Comparison of ENCODE assay signal across 17 mouse cellular contexts in genomic region chr16:92991405-92991804, GRCm38 (mm10).
DNase-seq lines count a peak whose midpoint lies in the region; ATAC-seq lines count a peak whose summit lies in the region.
"Had no signal": no experiment of that assay in that cellular context is flagged by ENCODE, and none has a peak within 500 bp of the region (broad histone marks: within the 10 kb centered on the region; RNA-seq: fewer than 3 reads in every experiment).

No protein-coding gene starts in this region.

- peaks cover 22% of the 10 kb centered on the region for H3K4me1 ChIP-seq in forebrain, embryonic 13.5 days
- no peaks in the 10 kb centered on the region for H3K4me1 ChIP-seq in forebrain, embryonic 11.5 days (replicated peaks; ENCODE audit: control insufficient read depth, insufficient read depth, low read length)
- H3K4me1 ChIP-seq in kidney, embryonic 16.5 days (ENCODE audit: insufficient read depth, low read length) = no peaks in the 10 kb centered on the region; the same call in 1 of the 2 replicates
- peaks cover 3% of the 10 kb centered on the region; the same call in 1 of the 2 replicates for H3K4me1 ChIP-seq in midbrain, embryonic 14.5 days (ENCODE audit: control insufficient read depth, insufficient read depth, low read length)
- peaks cover 1% of the 10 kb centered on the region for H3K4me1 ChIP-seq in midbrain, embryonic 15.5 days

- H3K27ac ChIP-seq in forebrain, embryonic 13.5 days = no peak overlapping the region
- no peak overlapping the region for H3K27ac ChIP-seq in forebrain, embryonic 11.5 days (ENCODE audit: low read depth, low read length)
- H3K27ac ChIP-seq in kidney, embryonic 16.5 days (ENCODE audit: low read length) = no peak overlapping the region
- H3K27ac ChIP-seq in midbrain, embryonic 14.5 days (replicated peaks; ENCODE audit: low read depth, low read length) = no peak overlapping the region
- no peak overlapping the region for H3K27ac ChIP-seq in midbrain, embryonic 15.5 days
- H3K27ac ChIP-seq: embryonic facial prominence, embryonic 10.5 days; gastrocnemius, adult 2 months; heart, adult 2 months; liver, embryonic 14.5 days; neural tube, embryonic 13.5 days had no signal

- H3K4me3 ChIP-seq in forebrain, embryonic 13.5 days = no peak overlapping the region
- H3K4me3 ChIP-seq in forebrain, embryonic 11.5 days (ENCODE audit: low read depth, low read length) = no peak overlapping the region
- no peak overlapping the region for H3K4me3 ChIP-seq in kidney, embryonic 16.5 days (ENCODE audit: low read length)
- no peak overlapping the region for H3K4me3 ChIP-seq in midbrain, embryonic 14.5 days (replicated peaks; ENCODE audit: low read depth, low read length)
- no peak overlapping the region for H3K4me3 ChIP-seq in midbrain, embryonic 15.5 days
- H3K4me3 ChIP-seq: embryonic facial prominence, embryonic 10.5 days; gastrocnemius, adult 2 months; heart, adult 2 months; neural tube, embryonic 13.5 days had no signal

- H3K4me2 ChIP-seq in forebrain, embryonic 13.5 days = no peak overlapping the region
- no peak overlapping the region for H3K4me2 ChIP-seq in forebrain, embryonic 11.5 days (ENCODE audit: low read depth, low read length, severe bottlenecking)
- no peak overlapping the region for H3K4me2 ChIP-seq in kidney, embryonic 16.5 days (replicated peaks; ENCODE audit: low read depth, low read length)
- H3K4me2 ChIP-seq in midbrain, embryonic 14.5 days (ENCODE audit: low read length) = no peak overlapping the region
- no peak overlapping the region for H3K4me2 ChIP-seq in midbrain, embryonic 15.5 days
- H3K4me2 ChIP-seq: neural tube, embryonic 13.5 days had no signal

- peak; percentile 57 for ATAC-seq in forebrain, embryonic 13.5 days
- ATAC-seq in forebrain, embryonic 11.5 days (replicated peaks; ENCODE audit: low FRiP score) = no peak
- ATAC-seq in kidney, embryonic 16.5 days (ENCODE audit: low FRiP score, low TSS enrichment) = no peak
- no peak for ATAC-seq in midbrain, embryonic 14.5 days (ENCODE audit: low FRiP score, low TSS enrichment)
- ATAC-seq in midbrain, embryonic 15.5 days (replicated peaks) = no peak
- ATAC-seq: hindbrain, embryonic 16.5 days had no signal

- no peaks in the 10 kb centered on the region for H3K9me3 ChIP-seq in forebrain, embryonic 13.5 days (replicated peaks)
- H3K9me3 ChIP-seq in forebrain, embryonic 11.5 days (ENCODE audit: control insufficient read depth, low read length) = no peaks in the 10 kb centered on the region
- no peaks in the 10 kb centered on the region for H3K9me3 ChIP-seq in kidney, embryonic 16.5 days (ENCODE audit: low read length)
- H3K9me3 ChIP-seq in midbrain, embryonic 14.5 days (ENCODE audit: control insufficient read depth, low read length) = no peaks in the 10 kb centered on the region
- H3K9me3 ChIP-seq in midbrain, embryonic 15.5 days = no peaks in the 10 kb centered on the region
- H3K9me3 ChIP-seq: embryonic facial prominence, embryonic 10.5 days; neural tube, embryonic 13.5 days had no signal

- no peak overlapping the region for H3K9ac ChIP-seq in forebrain, embryonic 13.5 days
- H3K9ac ChIP-seq in forebrain, embryonic 11.5 days (ENCODE audit: low read length) = no peak overlapping the region
- no peak overlapping the region for H3K9ac ChIP-seq in kidney, embryonic 16.5 days (replicated peaks; ENCODE audit: low read length)
- H3K9ac ChIP-seq in midbrain, embryonic 14.5 days (replicated peaks; ENCODE audit: low read length) = no peak overlapping the region
- no peak overlapping the region for H3K9ac ChIP-seq in midbrain, embryonic 15.5 days
- H3K9ac ChIP-seq: liver, embryonic 14.5 days; neural tube, embryonic 13.5 days had no signal

- no peaks in the 10 kb centered on the region for H3K36me3 ChIP-seq in forebrain, embryonic 13.5 days (ENCODE audit: poor library complexity, severe bottlenecking)
- no peaks in the 10 kb centered on the region for H3K36me3 ChIP-seq in forebrain, embryonic 11.5 days (ENCODE audit: control insufficient read depth, insufficient read depth, low read length)
- no peaks in the 10 kb centered on the region for H3K36me3 ChIP-seq in kidney, embryonic 16.5 days (ENCODE audit: insufficient read depth, low read length)
- no peaks in the 10 kb centered on the region for H3K36me3 ChIP-seq in midbrain, embryonic 14.5 days (ENCODE audit: control insufficient read depth, insufficient read depth, low read length)
- H3K36me3 ChIP-seq in midbrain, embryonic 15.5 days (replicated peaks) = no peaks in the 10 kb centered on the region
- H3K36me3 ChIP-seq: embryonic facial prominence, embryonic 10.5 days; neural tube, embryonic 13.5 days had no signal

- H3K27me3 ChIP-seq in forebrain, embryonic 13.5 days = 0 out of 2 replicates have a peak, but pooled peaks cover 6% of the 10 kb centered on the region
- H3K27me3 ChIP-seq in forebrain, embryonic 11.5 days (ENCODE audit: control insufficient read depth, insufficient read depth, low read length) = no peaks in the 10 kb centered on the region
- H3K27me3 ChIP-seq in kidney, embryonic 16.5 days (ENCODE audit: insufficient read depth, low read length) = no peaks in the 10 kb centered on the region; the same call in 1 of the 2 replicates
- no peaks in the 10 kb centered on the region for H3K27me3 ChIP-seq in midbrain, embryonic 14.5 days (ENCODE audit: control insufficient read depth, insufficient read depth, low read length)
- no peaks in the 10 kb centered on the region; the same call in 1 of the 2 replicates for H3K27me3 ChIP-seq in midbrain, embryonic 15.5 days (replicated peaks)
- H3K27me3 ChIP-seq: neural tube, embryonic 13.5 days had no signal

- no peak for DNase-seq in forebrain, embryonic 11.5 days (ENCODE audit: low spot score)
- peak; percentile 7 to 57 for DNase-seq in kidney, postnatal 25 days
- peak; percentile 57 for DNase-seq in midbrain, embryonic 14.5 days
- DNase-seq in adrenal gland, postnatal 10 days = no peak
- DNase-seq in adrenal gland, postnatal 36 days = no peak
- DNase-seq: gastrocnemius, adult 2 months; heart, adult 2 months; heart, postnatal 10 days; spleen, adult 18-20 months; thymus, postnatal 25 days had no signal

- 18% methylated on average over 7 of the region's 7 CpGs for WGBS in forebrain, embryonic 13.5 days
- WGBS in forebrain, embryonic 11.5 days = 46% methylated on average over 7 of the region's 7 CpGs
- WGBS in kidney, embryonic 16.5 days = 80% methylated on average over 7 of the region's 7 CpGs
- WGBS in midbrain, embryonic 14.5 days = 5% methylated on average over 7 of the region's 7 CpGs
- 13% methylated on average over 7 of the region's 7 CpGs for WGBS in midbrain, embryonic 15.5 days

Comparison
In these comparisons a context has a peak if more than half of its experiments do, and no peak if none do; other contexts are left out.
1. DNase-seq: peak in kidney, postnatal 25 days (2 of 2) and midbrain, embryonic 14.5 days (single experiment); none in forebrain, embryonic 11.5 days (single experiment), adrenal gland, postnatal 10 days (single experiment) and adrenal gland, postnatal 36 days (0 of 2).